Comparison of ENCODE assay signal across 9 mouse cellular contexts in the genomic region with DNA sequence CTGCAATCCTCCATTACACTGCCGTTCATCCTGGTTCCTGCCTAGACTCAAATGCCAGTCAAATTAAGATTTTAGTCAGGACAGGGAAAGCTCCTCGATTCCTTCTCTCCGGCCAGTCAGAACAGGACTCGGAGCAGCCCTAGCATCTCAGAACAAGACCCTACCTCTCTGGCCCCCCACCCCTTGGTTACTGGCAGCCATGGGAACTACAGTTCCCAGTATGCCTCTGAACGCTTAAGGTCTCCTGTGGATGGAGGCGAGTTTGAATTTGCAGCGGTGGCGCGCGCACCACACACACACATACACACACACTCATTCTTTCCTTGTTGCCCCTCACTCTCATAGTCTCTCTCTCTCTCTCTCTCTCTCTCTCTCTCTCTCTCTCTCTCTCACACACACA. TPM values are rescaled to one million over a fixed set of nuclear protein-coding genes. Genes with fewer than 3 reads are reported as not detected.
DNase-seq lines count a peak whose midpoint lies in the region; ATAC-seq and TF ChIP-seq lines count a peak whose summit lies in the region.
"Had no signal": no experiment of that assay in that cellular context is flagged by ENCODE, and none has a peak within 500 bp of the region (broad histone marks: within the 10 kb centered on the region; RNA-seq: fewer than 3 reads in every experiment).

No protein-coding gene starts in this region.

- no peak overlapping the region; the same call in 1 of the 2 replicates for H3K27ac ChIP-seq in heart, embryonic 13.5 days (replicated peaks)
- no peak overlapping the region for H3K27ac ChIP-seq in forebrain, embryonic 12.5 days
- H3K27ac ChIP-seq in liver, embryonic 14.5 days: no peak overlapping the region

- no peak for TF ChIP-seq CTCF in liver, embryonic 14.5 days (IDR thresholded peaks at IDR 0.05; ENCODE audit: low read depth)

- H3K4me2 ChIP-seq in heart, embryonic 13.5 days: peak overlapping the region; percentile 69
- H3K4me2 ChIP-seq in forebrain, embryonic 12.5 days: peak overlapping the region; percentile 48
- H3K4me2 ChIP-seq in liver, embryonic 14.5 days (ENCODE audit: low read depth): peak overlapping the region; percentile 11; the same call in 1 of the 2 replicates

- peak overlapping the region; percentile 73 for H3K9ac ChIP-seq in heart, embryonic 13.5 days
- H3K9ac ChIP-seq in forebrain, embryonic 12.5 days: no peak overlapping the region
- H3K9ac ChIP-seq in liver, embryonic 14.5 days (replicated peaks): no peak overlapping the region

- peaks cover 34% of the 10 kb centered on the region for H3K27me3 ChIP-seq in heart, embryonic 13.5 days (replicated peaks)
- H3K27me3 ChIP-seq in forebrain, embryonic 12.5 days: peaks cover 20% of the 10 kb centered on the region
- H3K27me3 ChIP-seq in liver, embryonic 14.5 days (ENCODE audit: control insufficient read depth, insufficient read depth, low read length): no peaks in the 10 kb centered on the region; the same call in 1 of the 2 replicates

- ATAC-seq in heart, embryonic 13.5 days (ENCODE audit: extremely low read depth, insufficient number of reproducible peaks, low FRiP score, low TSS enrichment): no peak
- ATAC-seq in forebrain, embryonic 12.5 days (ENCODE audit: low FRiP score): peak; percentile 60
- no peak for ATAC-seq in liver, embryonic 14.5 days (ENCODE audit: insufficient read depth)

- H3K4me3 ChIP-seq in heart, embryonic 13.5 days: peak overlapping the region; percentile 47
- H3K4me3 ChIP-seq in forebrain, embryonic 12.5 days (replicated peaks): peak overlapping the region; percentile 26
- H3K4me3 ChIP-seq in liver, embryonic 14.5 days (ENCODE audit: insufficient read depth in 1 of 2, low read depth in 2 of 2, low read length in 2 of 2): no peak overlapping the region

- no peak for TF ChIP-seq EP300 in liver, embryonic 14.5 days (IDR thresholded peaks at IDR 0.05; ENCODE audit: low read depth)

- H3K9me3 ChIP-seq in heart, embryonic 13.5 days: peaks cover 3% of the 10 kb centered on the region; the same call in 1 of the 2 replicates
- no peaks in the 10 kb centered on the region for H3K9me3 ChIP-seq in forebrain, embryonic 12.5 days
- no peaks in the 10 kb centered on the region for H3K9me3 ChIP-seq in liver, embryonic 14.5 days (ENCODE audit: control insufficient read depth, low read length)

- no peaks in the 10 kb centered on the region for H3K36me3 ChIP-seq in heart, embryonic 13.5 days
- H3K36me3 ChIP-seq in forebrain, embryonic 12.5 days (replicated peaks): no peaks in the 10 kb centered on the region
- H3K36me3 ChIP-seq in liver, embryonic 14.5 days (replicated peaks; ENCODE audit: control insufficient read depth, insufficient read depth, low read depth): no peaks in the 10 kb centered on the region

- 36% methylated on average over 10 of the region's 10 CpGs for WGBS in heart, embryonic 13.5 days
- 22% methylated on average over 10 of the region's 10 CpGs for WGBS in forebrain, embryonic 12.5 days
- 31% methylated on average over 10 of the region's 10 CpGs for WGBS in liver, embryonic 14.5 days (ENCODE audit: insufficient replicate concordance)

- no peaks in the 10 kb centered on the region for H3K4me1 ChIP-seq in heart, embryonic 13.5 days
- H3K4me1 ChIP-seq in forebrain, embryonic 12.5 days: peaks cover 4% of the 10 kb centered on the region
- H3K4me1 ChIP-seq in liver, embryonic 14.5 days (replicated peaks; ENCODE audit: control insufficient read depth in 2 of 2, insufficient read depth in 2 of 2, low read length in 1 of 2): no peaks in the 10 kb centered on the region

- no peak for DNase-seq in heart, adult 9 months (ENCODE audit: low spot score in 2 of 2)
- DNase-seq in Muller cell, postnatal 12 days (ENCODE audit: inconsistent ontology term): peak; percentile 7
- DNase-seq in liver, embryonic 14.5 days (ENCODE audit: low read depth in 3 of 3, low spot score in 3 of 3): no peak
- DNase-seq in telencephalon, adult 2 months (ENCODE audit: low read depth, low spot score): peak; percentile 10
- no peak for DNase-seq in yolk sac, embryonic 10.5 days (ENCODE audit: low spot score)
- DNase-seq in spleen, postnatal 36 days (ENCODE audit: low spot score in 2 of 2): no peak

RNA-seq across cellular contexts. Expression of a gene that starts 9.8 kb away (rescaled TPM):
- polyA plus RNA-seq in heart, embryonic 13.5 days (2015; fragmentation: Nextera tagmentation; extraction: Ambion mirVana): 0.71 and 1.5 TPM in 2 replicates
- 8.8 and 9.5 TPM in 2 replicates for polyA plus RNA-seq in forebrain, embryonic 12.5 days (2016; fragmentation: Nextera tagmentation; extraction: Ambion mirVana)
- 0.17 and 0.27 TPM in 2 replicates for polyA plus RNA-seq in liver, embryonic 14.5 days (2012; rRNA removed)
- polyA plus RNA-seq in liver, embryonic 14.5 days (2014; fragmentation: Nextera tagmentation; extraction: Ambion mirVana): 0.04 and 0.20 TPM in 2 replicates
- polyA plus RNA-seq: liver, adult 2 months had no signal

RNA-seq across cellular contexts. Expression of a gene that starts 28.1 kb away (rescaled TPM):
- 1.6 and 1.7 TPM in 2 replicates for polyA plus RNA-seq in heart, embryonic 13.5 days (2015; fragmentation: Nextera tagmentation; extraction: Ambion mirVana)
- 19.0 and 24.5 TPM in 2 replicates for polyA plus RNA-seq in forebrain, embryonic 12.5 days (2016; fragmentation: Nextera tagmentation; extraction: Ambion mirVana)
- polyA plus RNA-seq in liver, embryonic 14.5 days (2012; rRNA removed): 1.3 and 1.9 TPM in 2 replicates
- 0.43 and 0.53 TPM in 2 replicates for polyA plus RNA-seq in liver, embryonic 14.5 days (2014; fragmentation: Nextera tagmentation; extraction: Ambion mirVana)

Comparison
In these comparisons a context has a peak if more than half of its experiments do, and no peak if none do; other contexts are left out.
1. H3K4me2 ChIP-seq: peak in every context shown above with its lines; median percentile 69 in heart, embryonic 13.5 days; 48 in forebrain, embryonic 12.5 days; 11 in liver, embryonic 14.5 days.
2. H3K4me3 ChIP-seq: peak in heart, embryonic 13.5 days (single experiment) and forebrain, embryonic 12.5 days (single experiment); none in liver, embryonic 14.5 days (0 of 2).
3. DNase-seq: peak in Muller cell, postnatal 12 days (single experiment) and telencephalon, adult 2 months (single experiment); none in heart, adult 9 months (0 of 2), liver, embryonic 14.5 days (0 of 3), yolk sac, embryonic 10.5 days (single experiment) and spleen, postnatal 36 days (0 of 2).